Mouse (Mus musculus): ENCODE data around the gene Arhgap20. TPM values are rescaled to one million over a fixed set of nuclear protein-coding genes. Genes with fewer than 3 reads are reported as not detected.

Gene Arhgap20
- polyA plus RNA-seq, 1 experiment = not detected

DNA sequence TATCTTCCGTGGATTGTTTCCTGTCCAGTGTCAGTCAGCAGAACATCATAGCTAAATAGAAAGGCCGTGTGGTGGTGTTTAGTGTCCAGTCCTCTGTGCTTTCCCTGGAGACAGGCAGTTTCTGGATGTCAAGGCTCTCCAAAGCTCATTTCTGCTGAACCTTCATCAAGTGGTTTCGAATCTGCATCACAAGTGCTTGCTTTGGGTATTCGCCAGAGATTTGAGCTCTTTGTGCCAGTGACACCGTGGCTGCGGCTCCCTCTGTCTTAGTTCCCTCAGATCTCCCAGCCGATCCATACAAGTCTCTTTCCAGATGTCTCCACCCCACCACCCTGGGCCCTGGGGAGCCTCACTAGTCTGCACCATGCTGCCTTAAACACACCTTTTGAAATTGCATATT lies 72.6 kb downstream of the Arhgap20 start:
- Histone ChIP-seq H3K36me3 (ENCODE audit: control insufficient read depth, insufficient read depth) (no peaks in the 10 kb centered on the region), H3K27me3 (ENCODE audit: control insufficient read depth, insufficient read depth, insufficient read length) (peaks cover 25% of the 10 kb centered on the region), H3K79me2 (ENCODE audit: control insufficient read depth, insufficient read depth) (no peaks in the 10 kb centered on the region), H3ac (ENCODE audit: control insufficient read depth, insufficient read length, low read depth) (no peak overlapping the region), H3K79me3 (ENCODE audit: low read depth) (no peaks in the 10 kb centered on the region), H3K4me3 (ENCODE audit: insufficient read depth, poor library complexity, severe bottlenecking) (no peak overlapping the region)
- no peak for TF ChIP-seq USF1 (IDR thresholded peaks at IDR 0.05; ENCODE audit: low read depth)

DNA sequence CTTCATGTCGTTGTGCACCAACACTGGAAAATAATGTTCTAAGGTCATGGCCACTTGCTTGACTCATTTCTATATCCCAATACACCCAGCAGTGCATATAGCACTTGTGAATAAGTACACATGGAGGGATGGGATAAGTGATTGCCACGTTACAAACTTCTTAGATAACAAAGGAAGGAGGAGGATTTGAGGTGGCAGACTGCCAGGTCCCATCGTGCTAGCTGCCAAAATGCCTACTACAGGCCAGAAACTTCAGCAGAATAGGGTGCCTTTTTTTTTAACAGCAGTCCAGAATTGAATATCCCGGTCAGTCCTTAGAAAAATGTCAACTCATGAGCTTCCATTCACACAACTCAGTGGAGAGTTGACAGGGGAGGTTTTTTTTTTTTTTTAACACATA lies 78.1 kb downstream of the Arhgap20 start:
- H3K79me2 ChIP-seq (ENCODE audit: control insufficient read depth, insufficient read depth) = no peaks in the 10 kb centered on the region
- no peak overlapping the region for H3K4me3 ChIP-seq (ENCODE audit: insufficient read depth, poor library complexity, severe bottlenecking)
- TF ChIP-seq FOSL1 (IDR thresholded peaks at IDR 0.05; ENCODE audit: insufficient read depth, low read length, poor library complexity, severe bottlenecking) (no peak), CTCF (IDR thresholded peaks at IDR 0.05; ENCODE audit: control insufficient read depth, insufficient read depth, insufficient read length) (no peak), MYOG (IDR thresholded peaks at IDR 0.05; ENCODE audit: control insufficient read depth, extremely low read depth, insufficient read length) (no peak), USF1 (IDR thresholded peaks at IDR 0.05; ENCODE audit: low read depth) (no peak), CEBPB (IDR thresholded peaks at IDR 0.05; ENCODE audit: low read depth) (no peak), MAX (IDR thresholded peaks at IDR 0.05) (no peak), MYOD1 (IDR thresholded peaks at IDR 0.05; ENCODE audit: control insufficient read depth, insufficient read length, low read depth) (no peak)
- H3K27me3 ChIP-seq (ENCODE audit: control insufficient read depth, insufficient read depth, insufficient read length) = peaks cover 9% of the 10 kb centered on the region
- no peaks in the 10 kb centered on the region for H3K79me3 ChIP-seq (ENCODE audit: low read depth)
- no peak overlapping the region for H3ac ChIP-seq (ENCODE audit: control insufficient read depth, insufficient read length, low read depth)
- no peaks in the 10 kb centered on the region for H3K36me3 ChIP-seq (ENCODE audit: control insufficient read depth, insufficient read depth)

- no peak for TF ChIP-seq FOSL1 (IDR thresholded peaks at IDR 0.05; ENCODE audit: insufficient read depth, low read length, poor library complexity, severe bottlenecking)
- no peak for TF ChIP-seq MYOD1 (IDR thresholded peaks at IDR 0.05; ENCODE audit: control insufficient read depth, insufficient read length, low read depth)
- no peak for TF ChIP-seq CEBPB (IDR thresholded peaks at IDR 0.05; ENCODE audit: low read depth)
- TF ChIP-seq MYOG (IDR thresholded peaks at IDR 0.05; ENCODE audit: control insufficient read depth, extremely low read depth, insufficient read length) = no peak
- TF ChIP-seq CTCF (IDR thresholded peaks at IDR 0.05; ENCODE audit: control insufficient read depth, insufficient read depth, insufficient read length) = no peak
- H3K79me3 ChIP-seq (ENCODE audit: low read depth) = no peaks in the 10 kb centered on the region
- no peak overlapping the region for H3ac ChIP-seq (ENCODE audit: control insufficient read depth, insufficient read length, low read depth)
- peaks cover 17% of the 10 kb centered on the region for H3K27me3 ChIP-seq (ENCODE audit: control insufficient read depth, insufficient read depth, insufficient read length)
- no peaks in the 10 kb centered on the region for H3K36me3 ChIP-seq (ENCODE audit: control insufficient read depth, insufficient read depth)
- H3K79me2 ChIP-seq (ENCODE audit: control insufficient read depth, insufficient read depth) = no peaks in the 10 kb centered on the region
- no peak overlapping the region for H3K4me3 ChIP-seq (ENCODE audit: insufficient read depth, poor library complexity, severe bottlenecking)
These were observed 80.7 kb downstream of the Arhgap20 start for GRCm38 (mm10) chr9:51845796-51846195.

GRCm38 (mm10) chr9:51853772-51854171 lies 88.6 kb downstream of the Arhgap20 start:
- H3K79me2 ChIP-seq (ENCODE audit: control insufficient read depth, insufficient read depth) = no peaks in the 10 kb centered on the region
- H3ac ChIP-seq (ENCODE audit: control insufficient read depth, insufficient read length, low read depth) = no peak overlapping the region
- H3K4me3 ChIP-seq (ENCODE audit: insufficient read depth, poor library complexity, severe bottlenecking) = no peak overlapping the region
- H3K79me3 ChIP-seq (ENCODE audit: low read depth) = no peaks in the 10 kb centered on the region
- H3K36me3 ChIP-seq (ENCODE audit: control insufficient read depth, insufficient read depth) = no peaks in the 10 kb centered on the region
- peaks cover 2% of the 10 kb centered on the region for H3K27me3 ChIP-seq (ENCODE audit: control insufficient read depth, insufficient read depth, insufficient read length)
- TF ChIP-seq CTCF (IDR thresholded peaks at IDR 0.05; ENCODE audit: control insufficient read depth, insufficient read depth, insufficient read length) (no peak), FOSL1 (IDR thresholded peaks at IDR 0.05; ENCODE audit: insufficient read depth, low read length, poor library complexity, severe bottlenecking) (no peak), USF1 (IDR thresholded peaks at IDR 0.05; ENCODE audit: low read depth) (no peak), MYOD1 (IDR thresholded peaks at IDR 0.05; ENCODE audit: control insufficient read depth, insufficient read length, low read depth) (no peak), MAX (IDR thresholded peaks at IDR 0.05) (no peak), CEBPB (IDR thresholded peaks at IDR 0.05; ENCODE audit: low read depth) (no peak), MYOG (IDR thresholded peaks at IDR 0.05; ENCODE audit: control insufficient read depth, extremely low read depth, insufficient read length) (no peak)

DNA sequence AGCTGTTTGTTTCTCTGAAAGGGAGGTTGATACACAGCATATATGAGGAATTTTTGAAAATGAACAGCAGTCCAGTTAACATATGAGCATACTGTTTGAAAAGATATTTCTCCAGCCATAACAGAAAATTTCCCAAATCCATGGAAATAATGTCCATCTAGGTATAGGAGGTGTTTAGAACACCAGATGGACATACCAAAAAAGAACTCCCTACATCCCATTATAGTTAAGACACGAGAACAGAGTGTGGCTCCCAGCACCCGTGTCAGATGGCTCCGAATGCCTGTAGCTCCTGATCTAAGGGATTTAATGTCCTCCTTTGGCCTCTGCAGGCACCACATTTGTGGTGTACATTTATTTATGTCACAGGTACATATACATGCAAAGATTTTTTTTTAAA lies 99.1 kb downstream of the Arhgap20 start:
- Histone ChIP-seq H3K4me3 (ENCODE audit: insufficient read depth, poor library complexity, severe bottlenecking) (no peak overlapping the region), H3K27me3 (ENCODE audit: control insufficient read depth, insufficient read depth, insufficient read length) (no peaks in the 10 kb centered on the region), H3K79me3 (ENCODE audit: low read depth) (no peaks in the 10 kb centered on the region), H3ac (ENCODE audit: control insufficient read depth, insufficient read length, low read depth) (no peak overlapping the region), H3K79me2 (ENCODE audit: control insufficient read depth, insufficient read depth) (no peaks in the 10 kb centered on the region), H3K36me3 (ENCODE audit: control insufficient read depth, insufficient read depth) (no peaks in the 10 kb centered on the region)
- no peak for TF ChIP-seq MYOG (IDR thresholded peaks at IDR 0.05; ENCODE audit: control insufficient read depth, extremely low read depth, insufficient read length)
- TF ChIP-seq CTCF (IDR thresholded peaks at IDR 0.05; ENCODE audit: control insufficient read depth, insufficient read depth, insufficient read length) = no peak
- TF ChIP-seq MAX (IDR thresholded peaks at IDR 0.05) = no peak
- TF ChIP-seq FOSL1 (IDR thresholded peaks at IDR 0.05; ENCODE audit: insufficient read depth, low read length, poor library complexity, severe bottlenecking) = no peak
- no peak for TF ChIP-seq CEBPB (IDR thresholded peaks at IDR 0.05; ENCODE audit: low read depth)
- TF ChIP-seq USF1 (IDR thresholded peaks at IDR 0.05; ENCODE audit: low read depth) = no peak
- TF ChIP-seq MYOD1 (IDR thresholded peaks at IDR 0.05; ENCODE audit: control insufficient read depth, insufficient read length, low read depth) = no peak

DNA sequence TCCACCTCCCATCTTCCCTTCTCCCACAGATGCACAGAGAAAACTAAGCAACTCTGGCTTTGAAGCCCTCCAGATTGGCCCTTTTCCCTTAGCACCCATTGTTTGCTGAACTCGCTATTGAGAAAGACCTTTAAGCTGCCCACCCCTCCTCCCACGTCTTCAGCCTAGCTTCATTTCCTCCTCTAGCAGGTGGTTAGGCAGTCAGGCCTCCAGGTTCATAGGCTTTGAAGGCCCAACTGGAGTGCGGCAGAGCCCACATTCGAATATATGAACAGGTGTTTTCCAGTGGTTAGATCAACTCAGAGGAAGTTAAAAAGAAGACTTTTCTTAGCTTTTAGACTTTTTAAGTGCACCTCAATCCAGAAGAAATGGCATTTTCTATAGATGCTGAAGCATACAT lies 101.5 kb downstream of the Arhgap20 start:
- TF ChIP-seq MYOD1 (IDR thresholded peaks at IDR 0.05; ENCODE audit: control insufficient read depth, insufficient read length, low read depth) = no peak
- TF ChIP-seq MYOG (IDR thresholded peaks at IDR 0.05; ENCODE audit: control insufficient read depth, extremely low read depth, insufficient read length) = no peak
- no peak for TF ChIP-seq USF1 (IDR thresholded peaks at IDR 0.05; ENCODE audit: low read depth)
- no peak for TF ChIP-seq CEBPB (IDR thresholded peaks at IDR 0.05; ENCODE audit: low read depth)
- no peak for TF ChIP-seq FOSL1 (IDR thresholded peaks at IDR 0.05; ENCODE audit: insufficient read depth, low read length, poor library complexity, severe bottlenecking)
- no peaks in the 10 kb centered on the region for H3K79me2 ChIP-seq (ENCODE audit: control insufficient read depth, insufficient read depth)
- no peak overlapping the region for H3ac ChIP-seq (ENCODE audit: control insufficient read depth, insufficient read length, low read depth)
- no peak overlapping the region for H3K4me3 ChIP-seq (ENCODE audit: insufficient read depth, poor library complexity, severe bottlenecking)
- H3K79me3 ChIP-seq (ENCODE audit: low read depth) = no peaks in the 10 kb centered on the region
- H3K36me3 ChIP-seq (ENCODE audit: control insufficient read depth, insufficient read depth) = no peaks in the 10 kb centered on the region
- no peaks in the 10 kb centered on the region for H3K27me3 ChIP-seq (ENCODE audit: control insufficient read depth, insufficient read depth, insufficient read length)

Measured in C2C12 (cell line).